Mouse (Mus musculus) embryonic facial prominence, embryonic 11.5 days (tissue): Measurements from ENCODE around the gene Vkorc1. TPM values are rescaled to one million over a fixed set of nuclear protein-coding genes. Genes with fewer than 3 reads are reported as not detected.
"Not testable (repeated sequence)": the region's sequence is repeated elsewhere in the genome, so short reads cannot be mapped to it uniquely, and the experiment has no call there.

Experiments used
- ATAC-seq: fragments of 200-750 bp; cut with Nextera tagmentation; replicated peaks from 2 replicates; pipeline ENCODE4 v1.8.0; 2017; ENCODE audit warnings: low read depth; ENCODE audit not compliant: insufficient number of reproducible peaks, low FRiP score, low TSS enrichment
- DNase-seq: peaks from one replicate; pipeline ENCODE4 v3.0.0-alpha.2; 2015; ENCODE audit warnings: low spot score
- H3K27ac ChIP-seq: fragments of 300-500 bp; sonication (generic); replicated peaks from 2 replicates; pipeline ENCODE4 v1.5.1; 2014; ENCODE audit warnings: mild to moderate bottlenecking, low read depth, low read length, control low read depth
- H3K27me3 ChIP-seq: fragments of 300-500 bp; sonication (generic); 2 replicates; pipeline ENCODE4 v1.6.1; 2014; ENCODE audit warnings: mild to moderate bottlenecking, low read length, moderate library complexity, mixed read lengths; ENCODE audit not compliant: control insufficient read depth, insufficient read depth
- H3K36me3 ChIP-seq: fragments of 300-500 bp; sonication (generic); replicated peaks from 2 replicates; pipeline ENCODE4 v1.6.1; 2014; ENCODE audit warnings: low read depth, mild to moderate bottlenecking, low read length, moderate library complexity, mixed read lengths; ENCODE audit not compliant: control insufficient read depth, insufficient read depth
- H3K4me1 ChIP-seq: fragments of 300-500 bp; sonication (generic); 2 replicates; pipeline ENCODE4 v1.6.1; 2014; ENCODE audit warnings: low read length, mixed read lengths; ENCODE audit not compliant: control insufficient read depth, insufficient read depth
- H3K4me2 ChIP-seq: fragments of 300-500 bp; sonication (generic); 2 replicates; pipeline ENCODE4 v1.6.1; 2014; ENCODE audit warnings: low read depth, mild to moderate bottlenecking, control low read depth, low read length, moderate library complexity
- H3K4me3 ChIP-seq: fragments of 300-500 bp; sonication (generic); 2 replicates; pipeline ENCODE4 v1.5.1; 2014; ENCODE audit warnings: low read depth, low read length, control low read depth
- H3K9ac ChIP-seq: fragments of 300-500 bp; sonication (generic); replicated peaks from 2 replicates; pipeline ENCODE4 v1.6.1; 2014; ENCODE audit warnings: mild to moderate bottlenecking, control low read depth, low read length
- H3K9me3 ChIP-seq: fragments of 300-500 bp; sonication (generic); replicated peaks from 2 replicates; pipeline ENCODE4 v1.6.1; 2016; ENCODE audit warnings: mild to moderate bottlenecking, low read length, inconsistent platforms, mixed read lengths; ENCODE audit not compliant: control insufficient read depth
- WGBS: fragments of 180-500 bp; shearing (Covaris S2); extraction: QIAGEN DNeasy Blood & Tissue Kit; methylation state at CpG from one replicate; pipeline ENCODE4 v1.1.7; 2014; 5-methylcytosine and 5-hydroxymethylcytosine counted together
- polyA plus RNA-seq: library from polyadenylated mRNA; unstranded; fragments of >200 nt; fragmentation: Nextera tagmentation; extraction: Ambion mirVana; gene quantifications from 2 replicates; pipeline ENCODE4 v1.2.1, GENCODE M21; 2014

Vkorc1 gene
- polyA plus RNA-seq = 64.5 and 67.4 TPM in 2 replicates

DNA sequence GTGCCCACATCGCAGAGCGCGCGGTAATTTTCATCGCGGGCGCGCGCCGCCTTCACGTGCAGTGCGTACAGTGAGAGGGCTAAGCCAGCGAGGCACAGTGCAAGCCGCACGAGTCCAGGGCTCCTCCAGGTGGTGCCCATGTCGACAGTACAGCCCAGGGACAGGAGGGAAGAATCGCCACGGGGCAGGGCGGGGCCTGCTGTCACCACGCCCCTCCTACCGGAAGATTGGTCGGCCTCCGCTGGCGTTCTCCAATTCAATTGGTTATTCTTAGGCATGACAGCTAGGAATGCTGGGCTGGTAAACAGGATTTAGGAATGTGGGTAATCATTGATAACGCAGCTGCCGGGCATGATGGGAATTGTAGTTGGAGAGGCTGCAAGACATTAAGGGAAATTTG lies at the start of gene Vkorc1, which contains the start of gene Gm21974:
TSS of gene Vkorc1 (minus strand) at position 176 of the 400 bp plus-strand sequence.
TSS of gene Gm21974 (minus strand) at position 13 of the 400 bp plus-strand sequence.
- peak; percentile 97 for ATAC-seq
- peak; percentile 96 for DNase-seq
- H3K36me3 ChIP-seq = no peaks in the 10 kb centered on the region
- H3K27me3 ChIP-seq = no peaks in the 10 kb centered on the region
- peak within 1 kb of the TSS; percentile 76 for H3K4me2 ChIP-seq
- WGBS = under 1% methylated on average over 26 of the region's 26 CpGs
- no peaks in the 10 kb centered on the region for H3K9me3 ChIP-seq
- peak within 1 kb of the TSS; percentile 65 for H3K9ac ChIP-seq
- H3K4me3 ChIP-seq = peak within 1 kb of the TSS; percentile 56
- peak within 1 kb of the TSS; percentile 22 for H3K27ac ChIP-seq
- no peaks in the 10 kb centered on the region for H3K4me1 ChIP-seq

DNA sequence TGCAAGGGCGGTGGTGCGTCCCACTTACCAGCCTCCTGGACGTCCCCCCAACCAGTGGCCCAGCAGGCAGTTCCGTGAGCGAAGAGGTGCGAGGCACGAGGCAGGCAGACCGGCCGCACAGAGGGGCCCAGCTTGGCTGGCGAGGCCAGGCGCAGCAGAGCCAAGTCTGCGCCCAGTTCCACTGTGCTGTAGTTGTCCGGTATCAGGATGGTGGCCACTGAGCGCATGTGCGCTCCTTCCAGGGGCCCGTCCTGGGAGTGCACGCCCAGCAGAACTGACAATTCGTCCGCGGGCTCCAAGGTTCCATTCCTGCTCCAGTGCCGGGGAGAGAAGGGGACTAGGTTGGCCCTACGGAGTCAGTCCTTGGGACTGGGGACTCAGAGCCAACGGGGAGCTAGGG lies 49.2 kb upstream of the Vkorc1 start:
- no peak for DNase-seq
- no peaks in the 10 kb centered on the region for H3K4me1 ChIP-seq
- no peaks in the 10 kb centered on the region for H3K36me3 ChIP-seq
- no peak overlapping the region for H3K4me3 ChIP-seq
- H3K27me3 ChIP-seq = peaks cover 16% of the 10 kb centered on the region
- no peak overlapping the region for H3K27ac ChIP-seq
- H3K9me3 ChIP-seq = no peaks in the 10 kb centered on the region
- no peak for ATAC-seq
- 0 out of 2 replicates have a peak overlapping the region, but pooled peaks have one; percentile 1 for H3K9ac ChIP-seq
- 12% methylated on average over 23 of the region's 23 CpGs for WGBS
- H3K4me2 ChIP-seq = no peak overlapping the region

DNA sequence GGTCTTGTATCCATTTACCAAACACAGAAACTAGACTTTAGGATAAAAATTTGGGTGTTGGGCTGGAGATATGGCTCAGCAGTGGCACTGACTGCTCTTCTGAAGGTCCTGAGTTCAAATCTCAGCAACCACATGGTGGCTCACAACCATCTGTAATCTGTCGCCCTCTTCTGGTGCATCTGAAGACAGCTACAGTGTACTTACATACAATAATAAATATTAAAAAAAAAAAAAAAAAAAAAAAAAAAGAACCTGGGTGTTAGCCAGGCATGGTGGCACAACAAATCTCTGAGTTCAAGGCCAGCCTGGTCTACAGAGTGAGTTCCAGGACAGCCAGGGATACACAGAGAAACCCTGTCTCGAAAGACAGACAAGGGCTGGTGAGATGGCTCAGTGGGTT lies 46.7 kb upstream of the Vkorc1 start:
- not testable (repeated sequence) for DNase-seq, H3K9ac ChIP-seq
- 49% methylated on average over 2 of the region's 2 CpGs for WGBS

DNA sequence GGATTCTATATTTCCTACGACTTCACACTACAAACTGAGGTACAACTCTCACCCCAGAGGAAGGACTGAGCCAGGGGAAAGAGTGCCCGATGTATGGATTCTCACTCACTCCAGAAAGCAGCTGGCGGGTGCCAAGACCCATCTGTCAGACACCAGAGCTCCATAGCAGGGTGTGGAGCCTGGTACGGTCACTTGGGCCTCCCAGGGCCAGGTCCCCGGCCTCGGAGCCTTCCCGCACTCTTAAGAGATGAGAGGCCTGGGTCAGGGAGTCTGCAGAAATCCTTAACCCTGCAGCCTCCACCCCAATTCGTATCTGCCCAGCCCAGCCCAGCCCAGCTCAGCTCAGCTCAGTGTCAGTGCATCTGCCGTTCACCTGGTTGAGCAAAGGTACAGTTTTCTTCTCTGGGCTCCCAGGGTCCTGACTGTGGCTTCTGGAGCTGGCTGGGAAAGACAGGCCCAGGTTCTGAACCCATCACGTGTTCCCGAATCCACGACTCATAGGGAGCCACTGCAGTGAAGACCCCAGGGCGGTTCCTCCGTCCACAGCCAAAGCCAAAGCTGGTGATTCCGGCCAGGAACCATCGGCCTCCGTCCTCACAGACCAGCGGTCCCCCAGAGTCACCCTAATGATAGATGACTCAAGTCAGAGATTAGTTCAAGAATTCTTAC lies 40.9 kb upstream of the Vkorc1 start:
- Histone ChIP-seq H3K4me3 (peak overlapping the region; percentile 71), H3K27me3 (no peaks in the 10 kb centered on the region), H3K36me3 (no peaks in the 10 kb centered on the region), H3K9ac (peak overlapping the region; percentile 80), H3K9me3 (no peaks in the 10 kb centered on the region), H3K27ac (no peak overlapping the region; the same call in 1 of the 2 replicates), H3K4me2 (peak overlapping the region; percentile 97), H3K4me1 (no peaks in the 10 kb centered on the region)
- 59% methylated on average over 18 of the region's 18 CpGs for WGBS
- no peak for ATAC-seq
- DNase-seq = no peak

More for the DNA sequence above, 46.7 kb upstream of the Vkorc1 start:
- H3K27me3 ChIP-seq = peaks cover 16% of the 10 kb centered on the region
- H3K27ac ChIP-seq, ATAC-seq, H3K9me3 ChIP-seq, H3K4me2 ChIP-seq, H3K4me1 ChIP-seq, H3K36me3 ChIP-seq, H3K4me3 ChIP-seq: not testable (repeated sequence)

GRCm38 (mm10) chr7:127935748-127936159 lies 40.3 kb upstream of the Vkorc1 start:
- Histone ChIP-seq H3K4me1 (no peaks in the 10 kb centered on the region), H3K27ac (peak overlapping the region; percentile 47; the same call in 1 of the 2 replicates), H3K9me3 (no peaks in the 10 kb centered on the region), H3K9ac (peak overlapping the region; percentile 80), H3K4me3 (peak overlapping the region; percentile 71), H3K27me3 (no peaks in the 10 kb centered on the region), H3K4me2 (peak overlapping the region; percentile 97), H3K36me3 (no peaks in the 10 kb centered on the region)
- DNase-seq = peak; percentile 25
- WGBS = under 1% methylated on average over 37 of the region's 38 CpGs
- peak; percentile 32 for ATAC-seq

GRCm38 (mm10) chr7:127935028-127935722 lies 39.8 kb upstream of the Vkorc1 start:
- WGBS = 6% methylated on average over 32 of the region's 32 CpGs
- no peaks in the 10 kb centered on the region for H3K4me1 ChIP-seq
- no peaks in the 10 kb centered on the region for H3K36me3 ChIP-seq
- peak overlapping the region; percentile 47; the same call in 1 of the 2 replicates for H3K27ac ChIP-seq
- H3K27me3 ChIP-seq = no peaks in the 10 kb centered on the region
- H3K4me2 ChIP-seq = peak overlapping the region; percentile 97
- peak overlapping the region; percentile 80 for H3K9ac ChIP-seq
- peak overlapping the region; percentile 71 for H3K4me3 ChIP-seq
- ATAC-seq (peak; percentile 85), DNase-seq (peak; percentile 96)
- H3K9me3 ChIP-seq = no peaks in the 10 kb centered on the region

DNA sequence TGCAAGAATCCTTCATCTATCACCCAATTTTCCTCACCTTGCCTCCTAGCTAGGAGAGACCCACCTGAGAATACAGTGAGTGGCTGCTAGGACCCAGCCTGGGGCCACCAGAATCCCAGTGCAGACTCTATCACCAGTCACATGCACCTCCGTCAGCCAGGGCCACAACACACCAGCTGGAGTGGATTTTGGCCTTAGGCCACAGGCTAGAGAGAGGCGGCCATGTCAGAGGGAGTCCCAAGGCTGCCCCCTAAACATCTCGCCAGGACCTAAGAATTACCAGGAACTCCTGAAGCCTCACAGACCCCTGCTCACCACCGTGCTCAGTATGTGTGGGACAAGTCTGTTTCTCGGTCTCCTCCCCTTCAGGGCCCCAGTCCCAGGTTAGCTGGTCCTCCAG lies 38.7 kb upstream of the Vkorc1 start:
- WGBS = 84% methylated on average over 5 of the region's 5 CpGs
- ATAC-seq (no peak), DNase-seq (no peak)
- no peaks in the 10 kb centered on the region for H3K9me3 ChIP-seq
- no peak overlapping the region for H3K9ac ChIP-seq
- H3K4me3 ChIP-seq = no peak overlapping the region
- no peaks in the 10 kb centered on the region for H3K27me3 ChIP-seq
- no peak overlapping the region for H3K4me2 ChIP-seq
- H3K4me1 ChIP-seq = no peaks in the 10 kb centered on the region; the same call in 1 of the 2 replicates
- no peak overlapping the region for H3K27ac ChIP-seq
- no peaks in the 10 kb centered on the region for H3K36me3 ChIP-seq
